Mouse (Mus musculus): ENCODE measurements around the gene Slc44a1.

Slc44a1 gene

DNA sequence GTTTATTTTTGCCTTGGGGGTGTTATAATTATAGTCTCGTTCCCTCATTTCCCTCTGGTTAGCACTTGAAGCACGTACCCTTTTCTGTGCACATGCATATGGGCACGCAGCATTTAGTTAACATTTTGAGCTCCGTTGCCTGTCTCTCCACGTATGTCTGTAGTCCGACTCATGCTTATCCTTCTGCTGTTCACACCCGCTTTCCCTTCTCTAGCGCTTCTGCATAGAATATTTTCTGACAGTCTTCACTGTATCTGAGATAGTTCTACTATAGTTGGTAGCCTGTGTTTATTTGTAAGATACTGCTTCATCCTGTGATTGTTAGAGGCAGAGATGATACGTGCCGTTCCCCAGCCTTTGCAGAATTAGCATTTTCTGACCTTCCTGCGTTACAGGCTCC lies 98.4 kb downstream of the Slc44a1 start:
- DNase-seq = no peak

DNA sequence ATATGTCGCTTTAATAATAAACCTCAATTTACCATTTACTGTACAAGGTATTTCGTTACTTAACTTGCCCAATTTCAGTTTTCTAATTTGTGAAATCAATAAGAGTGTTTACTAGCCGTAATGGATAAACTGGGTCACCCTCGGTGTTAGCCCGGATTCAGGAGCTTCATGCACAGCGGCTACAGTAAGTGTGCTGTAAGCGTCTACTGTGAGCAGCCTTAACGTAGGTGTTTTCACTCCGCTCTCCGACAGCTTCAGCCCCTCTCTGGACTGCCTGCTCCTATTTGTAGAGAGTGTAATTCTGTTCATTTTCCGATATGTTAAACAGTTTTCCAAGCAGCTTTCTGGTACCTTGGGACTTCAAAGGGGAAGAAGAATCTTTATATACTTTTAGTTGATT lies 99.7 kb downstream of the Slc44a1 start:
- no peak for DNase-seq

DNA sequence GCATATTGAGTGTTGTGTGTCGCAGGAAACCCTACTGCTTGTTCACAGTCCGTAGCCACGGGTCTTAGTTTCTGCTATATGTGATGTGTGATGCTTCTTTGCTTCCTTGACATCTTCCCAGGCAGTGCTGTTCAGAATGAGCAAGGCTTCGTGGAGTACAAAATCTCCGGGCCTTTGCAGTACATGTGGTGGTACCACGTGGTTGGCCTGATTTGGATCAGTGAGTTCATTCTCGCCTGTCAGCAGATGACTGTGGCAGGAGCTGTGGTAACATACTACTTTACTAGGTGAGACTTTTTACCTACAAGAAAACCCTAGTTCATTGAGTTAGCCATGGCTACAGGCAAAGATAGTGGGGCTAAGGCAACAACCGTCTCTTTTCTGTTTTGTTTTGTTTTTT lies 103.2 kb downstream of the Slc44a1 start:
- DNase-seq = no peak

DNA sequence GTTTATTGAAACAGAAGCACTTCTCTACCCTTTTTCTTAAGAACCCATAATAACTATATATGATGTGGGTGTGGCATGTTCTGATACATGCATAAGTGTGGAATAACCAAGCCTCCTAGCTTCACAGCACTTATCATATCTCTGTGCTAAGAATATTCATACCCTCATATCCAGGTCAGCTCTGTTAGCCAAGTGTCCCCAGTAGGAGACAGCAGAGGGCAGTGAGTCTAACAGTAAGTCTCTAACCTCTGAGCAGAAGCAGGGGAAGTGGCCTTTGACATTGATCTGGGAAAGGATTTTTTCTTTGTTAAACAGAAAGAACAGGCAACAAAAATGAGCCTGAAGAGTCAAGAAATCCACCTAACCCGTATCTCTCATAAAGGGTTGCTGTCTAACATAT lies 104.7 kb downstream of the Slc44a1 start:
- DNase-seq = no peak

DNA sequence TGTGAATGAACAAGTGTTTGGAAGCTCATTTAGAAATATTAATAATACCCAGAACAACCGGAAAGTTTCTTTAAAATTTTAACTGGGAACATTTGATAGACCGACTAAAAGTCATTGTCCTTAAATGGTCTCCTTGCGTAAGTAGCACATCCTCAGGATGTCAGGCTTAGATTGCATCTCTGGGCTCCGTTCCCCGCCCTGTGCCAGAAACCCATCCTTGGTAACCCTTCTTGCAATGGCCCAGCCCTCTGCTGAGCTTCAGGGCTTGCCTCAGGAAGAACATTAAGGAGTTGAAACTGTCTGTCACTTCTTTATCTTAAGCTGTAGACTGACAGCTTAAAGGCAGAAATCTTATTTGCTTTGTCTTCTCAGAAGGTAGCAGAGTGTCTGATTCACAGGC lies 107.2 kb downstream of the Slc44a1 start:
- no peak for DNase-seq

DNA sequence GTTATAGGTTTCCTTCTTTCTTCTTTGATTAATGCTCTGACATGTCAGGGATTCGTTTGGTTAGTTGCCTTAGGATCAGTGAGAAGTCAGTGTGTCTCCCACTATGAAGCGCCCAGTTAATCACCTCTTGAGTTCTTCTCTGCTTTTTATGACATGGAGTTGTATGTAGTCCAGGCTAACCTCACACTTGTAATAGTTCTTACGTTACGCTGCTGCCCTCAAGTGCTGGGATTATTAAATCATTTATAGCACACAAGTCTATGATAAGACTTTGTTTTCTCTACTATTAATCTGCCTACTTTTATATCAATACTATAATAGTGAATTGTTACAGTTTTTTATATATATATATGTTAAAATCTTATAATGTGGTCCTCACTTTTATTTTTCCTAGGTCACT lies 109.2 kb downstream of the Slc44a1 start:
- DNase-seq = peak in 1 of 2 experiments; percentile 31

DNA sequence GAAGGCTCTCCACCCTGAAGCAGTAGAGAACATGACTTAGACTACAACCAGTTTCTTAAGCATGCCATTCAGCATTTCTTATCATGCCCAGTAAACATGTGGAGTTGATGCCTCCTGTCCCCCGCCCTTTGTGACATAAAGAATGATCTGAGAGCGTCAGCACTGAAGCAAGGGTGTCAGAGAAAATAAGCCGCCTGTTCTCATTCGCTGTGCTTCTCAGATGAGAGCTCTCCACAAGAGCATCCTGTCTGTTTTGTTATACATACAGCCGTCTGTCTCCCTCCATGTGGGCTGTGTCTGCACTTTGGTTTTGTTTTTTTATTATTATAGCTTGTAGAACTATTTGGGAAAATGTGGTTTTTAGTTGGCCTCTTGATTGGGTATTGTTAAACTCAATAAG lies 124.4 kb downstream of the Slc44a1 start:
- DNase-seq = no peak

DNA sequence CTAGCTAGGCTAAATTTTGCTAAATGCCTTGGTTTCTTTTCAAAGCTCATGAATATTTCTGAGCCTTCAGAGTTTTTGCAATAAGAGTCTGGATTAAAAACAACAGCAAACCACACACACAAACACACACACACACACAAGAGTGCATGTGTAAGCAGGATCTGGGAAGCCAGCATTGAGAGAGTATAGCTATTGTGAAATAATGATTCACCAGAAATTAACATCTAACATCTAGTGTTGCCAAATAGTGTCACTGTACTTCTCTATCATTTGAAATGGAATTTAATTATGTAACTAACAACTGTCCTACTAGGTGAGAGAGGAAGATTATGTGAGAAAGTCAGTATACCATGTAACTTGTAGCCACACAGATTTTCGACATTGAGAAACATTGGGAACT lies 126.9 kb downstream of the Slc44a1 start:
- no peak for DNase-seq

DNA sequence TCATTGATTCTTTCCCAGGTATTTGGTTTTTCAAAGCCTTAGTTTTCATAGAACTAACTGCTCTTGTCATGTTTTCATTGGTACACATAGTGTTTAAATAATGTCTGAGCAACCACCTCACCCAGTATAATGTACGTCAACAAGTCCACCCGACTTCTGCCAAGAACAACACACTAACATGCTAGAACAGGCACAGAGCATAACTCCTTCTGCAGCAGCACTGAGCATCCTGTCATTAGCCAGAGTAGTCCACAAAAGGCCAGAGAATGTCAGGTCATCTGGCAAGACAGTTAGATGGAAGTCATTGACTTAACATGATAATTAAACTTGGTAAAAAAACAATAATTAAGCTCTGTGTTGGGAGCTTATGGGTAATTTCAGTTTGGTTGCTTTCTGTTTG lies 135.3 kb downstream of the Slc44a1 start:
- no peak for DNase-seq

DNA sequence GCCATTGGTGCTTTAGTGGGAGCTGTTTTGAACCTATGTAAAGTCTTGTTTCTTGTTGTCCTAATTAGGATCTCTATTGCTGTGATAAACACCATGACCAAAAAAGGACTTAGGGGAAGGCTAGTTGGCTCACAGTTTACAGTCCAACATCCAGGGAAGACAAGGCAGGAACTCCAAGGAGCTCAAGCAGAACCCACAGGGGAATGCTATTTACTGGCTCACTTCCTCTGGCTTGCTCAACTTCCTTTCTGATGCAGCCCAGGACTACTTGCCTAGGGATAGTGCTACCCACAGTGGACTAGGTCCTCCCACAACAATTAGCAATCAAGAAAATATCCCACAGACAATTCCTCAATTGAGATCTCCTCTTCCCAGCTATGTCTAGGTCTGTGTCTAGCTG lies 147.5 kb downstream of the Slc44a1 start:
- DNase-seq = no peak

DNA sequence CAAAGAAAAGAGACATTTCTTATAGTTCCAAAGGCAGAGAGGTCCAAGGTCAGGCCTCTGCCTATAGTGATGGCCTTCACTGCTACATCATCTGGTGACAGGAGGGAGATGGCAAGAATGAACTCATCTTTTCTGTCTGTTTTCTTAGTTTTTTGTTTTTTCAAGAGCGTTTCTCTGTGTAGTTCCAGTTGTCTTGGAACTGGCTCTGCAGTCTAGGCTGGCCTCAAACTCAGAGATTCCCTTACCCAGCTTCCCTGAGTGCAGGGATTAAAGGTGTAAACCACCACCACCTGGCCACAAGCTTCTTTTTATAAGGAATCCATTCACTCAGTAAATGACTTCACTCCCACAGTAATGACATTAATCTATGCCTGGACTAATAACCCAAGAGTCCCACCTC lies 148.7 kb downstream of the Slc44a1 start:
- DNase-seq = no peak

DNA sequence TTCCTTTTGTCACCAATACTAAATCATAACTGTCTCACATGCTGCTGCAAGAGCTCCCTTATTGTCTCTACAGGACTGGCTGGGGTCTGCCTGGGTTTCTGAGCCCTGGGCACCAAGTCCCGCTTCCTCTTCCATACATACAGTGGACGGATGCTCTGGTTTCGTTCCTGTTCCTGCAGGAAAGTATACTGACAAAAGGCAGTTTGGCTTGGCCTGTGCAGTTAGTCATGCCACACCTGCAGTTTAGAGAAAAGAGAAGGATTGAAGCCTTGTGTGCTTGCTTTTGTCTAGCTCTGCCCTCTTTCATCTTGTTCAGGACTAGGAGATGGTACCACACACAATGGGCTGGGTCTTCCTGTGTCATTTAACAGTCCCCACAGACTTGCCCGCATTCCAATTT lies 149.3 kb downstream of the Slc44a1 start:
- no peak for DNase-seq

DNA sequence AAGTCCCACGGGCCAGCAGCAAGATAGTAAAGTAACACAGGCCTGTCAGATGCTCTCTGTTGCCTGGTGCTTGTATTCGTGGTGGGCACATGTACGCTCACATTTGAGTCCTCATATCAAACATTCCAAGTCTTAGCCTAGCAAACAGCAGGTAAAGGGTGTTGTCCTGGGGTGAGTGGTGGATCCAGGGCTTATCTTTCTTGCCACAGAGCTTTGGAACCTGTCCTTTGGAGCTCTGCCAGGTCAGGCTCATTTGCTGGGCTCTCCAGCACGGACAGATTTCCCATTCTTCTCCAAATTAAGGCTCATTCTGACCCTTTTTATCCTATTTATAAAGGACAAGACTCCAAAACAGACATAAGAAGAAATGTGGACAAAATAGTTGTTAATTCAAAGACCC lies 149.9 kb downstream of the Slc44a1 start:
- peak in 1 of 2 experiments; percentile 26 for DNase-seq

DNA sequence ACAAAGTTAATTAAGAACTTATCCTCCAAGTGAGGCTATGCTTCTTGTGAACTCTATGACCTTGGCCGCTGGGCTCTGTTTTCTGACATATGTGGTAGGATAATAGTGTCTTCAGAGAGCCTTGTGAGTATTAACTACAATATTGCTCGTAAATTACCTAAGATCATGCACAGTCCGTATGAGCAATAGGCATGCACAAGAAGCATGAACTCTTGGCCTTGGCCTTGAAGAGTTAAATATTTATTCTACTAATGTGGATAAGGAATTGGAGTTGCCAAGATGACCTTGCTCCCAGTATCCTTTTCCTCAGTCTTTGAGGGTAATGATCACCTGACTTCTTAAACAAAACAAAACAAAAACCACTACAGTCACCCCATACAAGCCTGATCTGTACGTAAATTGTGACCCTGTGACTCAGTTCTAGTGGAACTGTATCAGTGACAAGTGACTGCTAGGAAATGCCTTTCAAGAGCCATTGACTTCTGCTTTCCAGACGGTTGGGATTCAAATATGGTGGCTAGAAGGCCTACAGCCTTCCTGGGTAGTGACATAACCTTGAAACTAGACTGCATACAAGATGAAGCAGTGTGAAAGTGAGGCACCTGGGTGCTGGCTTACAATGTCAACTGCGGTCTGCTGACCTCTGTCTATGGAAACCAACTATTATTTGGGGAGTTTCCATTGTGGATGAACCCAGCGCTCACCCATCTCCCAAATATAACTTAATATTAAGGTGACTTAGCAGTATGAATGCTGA lies 150.7 kb downstream of the Slc44a1 start:
- DNase-seq = no peak

DNA sequence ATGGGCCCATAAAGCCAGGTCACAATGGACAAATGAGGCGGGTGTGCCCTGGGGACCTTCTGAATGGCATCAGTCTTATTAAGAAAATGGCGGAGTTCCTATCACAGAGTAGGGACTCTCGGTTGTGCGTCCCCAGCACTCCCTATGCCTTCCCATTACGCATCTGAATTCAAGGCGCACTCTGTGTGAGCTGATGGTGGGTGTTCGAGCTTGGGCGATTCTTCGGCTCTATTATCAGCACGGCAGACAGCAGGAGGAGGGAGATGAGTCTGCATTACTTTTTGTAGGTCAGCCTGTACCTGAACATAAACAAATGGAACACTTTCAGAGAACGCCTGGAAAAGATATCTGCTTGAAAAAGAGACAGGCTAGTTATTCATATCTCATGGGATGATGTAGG lies 151.3 kb downstream of the Slc44a1 start:
- DNase-seq = no peak

DNA sequence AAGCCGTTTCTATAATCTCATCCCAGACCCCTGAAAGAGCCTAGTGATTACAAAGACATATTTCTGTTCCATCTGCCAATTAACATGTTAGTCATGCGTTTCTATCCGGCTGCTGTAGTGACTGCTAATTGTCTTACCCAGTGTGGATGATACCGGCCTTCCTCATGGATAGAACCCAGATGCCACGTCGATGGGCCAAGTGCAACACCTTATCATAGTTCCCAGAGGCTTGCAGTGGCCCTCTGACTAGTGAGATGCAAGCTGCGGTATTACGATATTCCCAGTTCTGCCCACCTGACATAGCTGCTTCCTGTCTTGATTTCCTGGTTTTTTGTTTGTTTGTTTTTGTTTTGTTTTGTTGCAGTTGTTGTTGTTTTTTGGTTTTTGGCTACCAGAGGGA lies 151.7 kb downstream of the Slc44a1 start:
- DNase-seq = no peak

DNA sequence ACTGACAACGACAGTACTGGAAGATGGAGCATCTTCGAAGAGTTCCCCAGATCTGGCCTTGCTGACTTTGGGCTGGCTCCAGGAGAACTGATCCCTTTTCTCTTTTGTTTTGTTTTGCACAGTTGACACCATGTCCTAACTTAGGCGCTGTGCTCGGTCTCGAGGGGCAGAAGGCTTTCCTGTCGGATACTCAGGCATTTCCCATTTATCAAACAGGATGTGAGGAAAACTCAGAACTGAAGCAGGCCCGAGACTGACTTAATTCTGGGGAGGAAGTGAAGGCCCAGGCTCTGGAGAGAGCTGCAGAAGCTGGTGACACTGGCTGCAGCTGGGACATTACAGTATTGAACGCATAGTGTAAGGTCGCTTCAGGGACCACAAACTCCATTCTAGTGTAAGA lies 152.2 kb downstream of the Slc44a1 start:
- no peak for DNase-seq

DNA sequence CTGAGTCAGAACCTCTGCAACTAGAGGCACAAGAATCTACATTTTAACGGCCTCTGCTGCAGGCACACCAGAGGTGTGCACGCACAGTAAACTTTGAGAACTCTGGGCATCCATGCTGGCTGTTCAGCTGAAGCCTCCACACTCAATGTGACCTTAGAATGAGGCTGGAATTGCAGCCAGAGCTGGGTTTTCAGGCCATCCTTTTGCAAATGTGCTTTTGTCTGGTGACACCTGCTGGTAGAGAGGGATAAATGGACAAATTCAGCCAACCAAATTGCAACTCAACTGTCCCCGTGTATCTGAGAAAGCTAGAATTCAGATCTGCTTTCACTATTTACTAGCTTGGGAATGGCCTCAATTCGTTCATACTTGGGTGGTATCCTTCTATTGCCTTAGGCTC lies 154.0 kb downstream of the Slc44a1 start:
- DNase-seq = peak; percentile 61 to 75

DNA sequence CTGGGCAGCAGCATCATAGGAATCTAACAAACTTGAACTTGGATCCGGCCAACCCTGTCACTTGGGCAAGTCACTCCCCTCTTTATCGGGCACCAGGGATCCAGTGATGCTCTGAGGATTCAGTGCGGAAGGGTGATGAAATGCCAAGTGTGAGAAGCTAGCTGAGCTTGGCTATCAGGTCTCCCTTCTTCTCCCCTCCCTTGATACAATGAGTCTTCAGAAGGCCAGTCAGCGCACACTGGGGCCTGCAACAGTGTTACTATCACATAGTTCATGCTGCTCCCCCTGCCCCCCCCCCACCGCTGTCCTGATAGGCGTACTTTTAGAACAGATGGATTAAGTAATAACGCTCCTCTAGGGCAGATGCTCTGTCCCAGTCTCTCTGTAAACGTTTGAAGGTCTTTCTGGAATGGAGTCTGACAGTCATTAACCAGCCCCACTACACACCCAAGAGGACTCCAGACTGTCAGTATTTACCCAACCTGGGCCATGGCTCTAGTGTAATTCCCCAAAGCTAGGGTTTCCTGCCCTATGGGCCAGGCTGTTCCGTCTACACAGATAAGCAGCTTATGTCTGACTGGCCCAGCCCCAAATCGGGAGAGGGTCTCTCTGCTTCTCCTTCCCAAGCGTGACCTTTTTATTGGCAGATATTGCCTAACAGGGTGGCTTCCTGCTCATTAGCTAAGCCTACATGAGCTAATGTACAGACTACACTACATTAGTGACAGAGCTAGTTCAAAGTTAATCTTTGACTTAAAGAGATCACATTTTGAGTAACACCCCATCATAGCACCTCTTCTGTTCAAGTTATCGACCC lies 155.2 kb downstream of the Slc44a1 start:
- no peak for DNase-seq

DNA sequence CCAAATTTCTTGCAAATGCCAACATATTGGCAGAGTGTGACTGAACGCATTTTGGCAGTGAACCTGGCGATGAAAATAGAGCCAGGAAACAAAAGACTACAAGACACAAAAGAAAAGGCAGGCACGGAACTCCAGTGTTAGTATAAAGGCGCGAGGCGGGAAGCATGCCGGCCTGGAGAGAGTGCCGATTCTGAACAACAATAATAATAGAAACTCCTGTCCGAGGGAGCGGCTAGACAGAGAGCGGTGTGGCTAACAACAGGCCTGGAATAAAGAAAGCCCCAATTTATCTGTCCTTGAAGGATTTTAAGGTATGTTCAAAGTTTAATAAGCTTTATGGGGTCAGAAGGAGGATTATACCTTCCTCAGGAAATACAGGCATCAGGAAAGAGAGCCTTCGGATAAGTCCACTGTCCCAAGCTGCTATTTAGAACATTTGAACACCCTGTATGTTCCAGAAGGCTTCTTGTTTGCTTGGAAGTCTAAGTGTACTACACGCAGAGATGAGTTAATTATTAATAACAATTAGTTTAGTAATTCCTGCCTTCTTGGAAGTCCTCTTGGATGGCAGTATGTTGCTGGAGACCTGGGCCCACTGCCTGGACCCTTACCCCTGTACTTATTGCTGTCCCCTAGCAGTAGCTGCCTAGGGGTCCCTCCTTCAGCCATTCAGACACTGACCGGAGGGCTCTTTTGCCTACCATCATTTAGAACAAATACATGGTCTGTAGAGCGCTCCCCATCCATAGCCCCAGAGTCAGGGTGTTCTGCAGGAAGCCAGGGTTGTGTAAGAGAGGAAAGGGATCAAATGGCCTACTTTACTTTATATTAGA lies 156.1 kb downstream of the Slc44a1 start:
- no peak for DNase-seq

DNA sequence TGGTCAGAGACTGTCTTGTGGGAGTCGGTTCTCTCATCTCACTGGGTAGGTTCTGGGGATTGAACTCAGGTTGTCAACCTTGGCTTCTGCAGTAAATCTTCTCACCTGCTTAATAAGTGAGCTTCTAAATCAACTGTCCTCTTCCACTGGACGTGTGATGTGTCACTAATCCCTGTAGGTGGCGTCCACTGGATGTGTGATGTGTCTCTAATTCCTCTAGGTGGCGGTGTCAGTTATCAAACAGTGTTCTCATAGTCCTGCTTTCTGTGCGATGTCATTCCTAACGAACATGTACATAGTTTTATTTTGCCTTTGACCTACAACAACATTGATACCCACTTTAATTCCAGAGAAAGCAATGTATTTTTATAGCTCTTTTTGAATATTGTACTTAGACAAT lies 160.2 kb downstream of the Slc44a1 start:
- DNase-seq = no peak

DNA sequence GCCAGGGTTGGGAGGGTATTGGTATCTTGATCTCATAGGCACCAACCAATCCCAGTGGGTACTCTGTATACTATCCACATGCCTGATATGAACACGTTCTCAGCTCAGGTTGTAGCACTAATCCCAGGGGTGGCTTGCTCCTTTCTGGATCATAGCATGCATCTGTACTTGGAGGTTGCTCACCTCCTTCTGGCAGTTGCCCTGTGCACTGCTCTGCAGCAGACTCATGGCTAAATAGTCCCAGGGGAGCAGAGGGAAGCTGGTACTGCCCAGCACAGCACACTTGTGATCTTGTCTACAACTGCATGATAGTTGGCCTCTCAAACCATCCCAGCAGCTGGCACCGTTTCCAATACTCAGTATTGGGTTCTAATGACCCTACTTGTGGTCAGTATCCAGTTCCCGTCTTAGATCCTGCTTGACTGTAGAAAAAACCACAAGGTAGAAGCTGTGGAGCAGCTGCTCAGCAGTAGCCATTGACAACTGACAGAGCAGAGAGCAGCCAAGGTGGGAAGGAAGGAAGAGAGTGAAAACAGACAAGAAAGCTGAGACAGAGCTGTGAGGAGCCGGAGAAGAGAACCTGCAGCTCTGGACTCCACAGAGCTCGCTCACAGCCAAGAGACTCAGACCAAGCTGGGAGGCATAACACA lies 174.5 kb downstream of the Slc44a1 start:
- DNase-seq = no peak

DNA sequence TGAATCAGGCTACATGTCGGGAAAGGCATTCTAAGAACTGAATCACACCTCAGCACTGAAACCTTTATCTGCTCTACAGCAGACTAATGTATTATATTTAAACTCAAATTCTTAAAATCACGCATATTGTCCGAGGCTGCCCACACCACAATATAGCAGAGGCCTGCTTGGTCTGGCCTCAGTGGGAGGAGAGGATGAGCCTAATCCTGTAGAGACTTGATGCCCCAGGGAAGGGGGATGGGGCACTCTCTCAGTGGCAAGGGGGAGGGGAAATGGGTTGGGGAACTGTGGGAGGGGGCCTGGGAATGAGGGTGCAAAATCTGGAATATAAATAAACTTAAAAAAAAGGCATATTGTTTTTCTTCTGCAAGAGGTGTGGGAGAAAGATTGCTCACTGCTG lies 177.8 kb downstream of the Slc44a1 start:
- DNase-seq = no peak
